In genomic region chr19:56535765-56536164, GRCm38 (mm10) we compare ENCODE assay signal across 20 mouse cellular contexts. TPM values are rescaled to one million over a fixed set of nuclear protein-coding genes. Genes with fewer than 3 reads are reported as not detected.
DNase-seq lines count a peak whose midpoint lies in the region; ATAC-seq and TF ChIP-seq lines count a peak whose summit lies in the region.
"Had no signal": no experiment of that assay in that cellular context is flagged by ENCODE, and none has a peak within 500 bp of the region (broad histone marks: within the 10 kb centered on the region; RNA-seq: fewer than 3 reads in every experiment).

No protein-coding gene starts in this region.

- H3K27me3 ChIP-seq in liver, adult 2 months (ENCODE audit: control insufficient read depth, insufficient read depth, low read length), result no peaks in the 10 kb centered on the region
- H3K27me3 ChIP-seq in stomach, postnatal 0 days (ENCODE audit: control insufficient read depth, insufficient read depth, low read length), result no peaks in the 10 kb centered on the region
- H3K27me3 ChIP-seq: CH12.LX; embryonic facial prominence, embryonic 12.5 days; forebrain, embryonic 15.5 days; heart, embryonic 12.5 days had no signal

- no peaks in the 10 kb centered on the region for H3K9me3 ChIP-seq in stomach, postnatal 0 days (ENCODE audit: control insufficient read depth, low read length)
- H3K9me3 ChIP-seq: embryonic facial prominence, embryonic 12.5 days; forebrain, embryonic 15.5 days; heart, embryonic 12.5 days; hindbrain, embryonic 10.5 days had no signal

- H3K36me3 ChIP-seq in liver, adult 2 months (ENCODE audit: control insufficient read depth, insufficient read depth, low read length), result peaks cover 8% of the 10 kb centered on the region; the same call in 1 of the 2 replicates
- peaks cover 6% of the 10 kb centered on the region for H3K36me3 ChIP-seq in stomach, postnatal 0 days (ENCODE audit: control insufficient read depth, insufficient read depth, low read length)

- H3K9ac ChIP-seq in liver, adult 2 months (ENCODE audit: low read depth, low read length), result no peak overlapping the region
- H3K9ac ChIP-seq in stomach, postnatal 0 days (ENCODE audit: low read length), result no peak overlapping the region; the same call in 1 of the 2 replicates
- H3K9ac ChIP-seq: embryonic facial prominence, embryonic 12.5 days; forebrain, embryonic 15.5 days; heart, embryonic 12.5 days; hindbrain, embryonic 14.5 days had no signal

- H3K4me1 ChIP-seq in liver, adult 2 months (ENCODE audit: control insufficient read depth, insufficient read depth, low read length), result peaks cover 20% of the 10 kb centered on the region
- no peaks in the 10 kb centered on the region for H3K4me1 ChIP-seq in stomach, postnatal 0 days (replicated peaks; ENCODE audit: control insufficient read depth, insufficient read depth)
- H3K4me1 ChIP-seq: embryonic facial prominence, embryonic 12.5 days; forebrain, embryonic 15.5 days; hindbrain, embryonic 10.5 days had no signal

- H3K27ac ChIP-seq in liver, adult 2 months (replicated peaks; ENCODE audit: insufficient read depth, low read depth, low read length), result peak overlapping the region; percentile 33
- peak overlapping the region; percentile 36; the same call in 1 of the 2 replicates for H3K27ac ChIP-seq in stomach, postnatal 0 days (replicated peaks)
- H3K27ac ChIP-seq: embryonic facial prominence, embryonic 12.5 days; forebrain, embryonic 15.5 days; hindbrain, embryonic 10.5 days; hindbrain, embryonic 14.5 days had no signal

- TF ChIP-seq EP300 in stomach, postnatal 0 days (optimal IDR thresholded peaks at IDR 0.05), result no peak

- H3K4me2 ChIP-seq in stomach, postnatal 0 days (replicated peaks; ENCODE audit: low read depth), result no peak overlapping the region
- H3K4me2 ChIP-seq: embryonic facial prominence, embryonic 12.5 days; forebrain, embryonic 15.5 days; heart, embryonic 12.5 days; hindbrain, embryonic 14.5 days had no signal

- H3K4me3 ChIP-seq in liver, adult 2 months (ENCODE audit: insufficient read depth, low read depth, low read length), result no peak overlapping the region
- no peak overlapping the region for H3K4me3 ChIP-seq in stomach, postnatal 0 days (ENCODE audit: low read depth, low read length)
- H3K4me3 ChIP-seq: embryonic facial prominence, embryonic 12.5 days; forebrain, embryonic 15.5 days; heart, embryonic 12.5 days; hindbrain, embryonic 10.5 days had no signal

- TF ChIP-seq CTCF in liver, adult 2 months (IDR thresholded peaks at IDR 0.05; ENCODE audit: low read depth, low read length), result no peak
- TF ChIP-seq CTCF in stomach, postnatal 0 days (IDR thresholded peaks at IDR 0.05; ENCODE audit: low read depth), result no peak

- no peak for DNase-seq in liver, adult 2 months (ENCODE audit: extremely low read depth, low read depth, low spot score)
- no peak for DNase-seq in liver
- peak; percentile 13 for DNase-seq in retina, postnatal 1 day
- no peak for DNase-seq in retina, embryonic 14.5 days (ENCODE audit: low spot score)
- no peak for DNase-seq in stomach, postnatal 0 days (ENCODE audit: low spot score)
- DNase-seq in spleen, postnatal 14 days (ENCODE audit: low spot score in 2 of 2), result no peak
- DNase-seq in T-cell, adult 2 months (ENCODE audit: low spot score), result no peak
- DNase-seq: adrenal gland, postnatal 25 days; cerebellum, adult 11 months; cerebellum, adult 8-10 months; cerebellum, postnatal 14 days; gastrocnemius, postnatal 36 days had no signal

- 77% methylated on average over 9 of the region's 9 CpGs for WGBS in liver, adult 2 months
- 75% methylated on average over 9 of the region's 9 CpGs for WGBS in stomach, postnatal 0 days

- ATAC-seq in granulocyte monocyte progenitor cell, adult 5-6 weeks (replicated peaks; ENCODE audit: poor library complexity, severe bottlenecking), result peak; percentile 33; the same call in 1 of the 2 replicates
- peak; percentile 39; the same call in 1 of the 2 replicates for ATAC-seq in stomach, postnatal 0 days (ENCODE audit: low FRiP score, low TSS enrichment)
- ATAC-seq: activated CD4-positive, CD25-positive, alpha-beta regulatory T cell, adult 4 months; forebrain, embryonic 15.5 days had no signal

- TF ChIP-seq POLR2A in liver, adult 2 months (IDR thresholded peaks at IDR 0.05; ENCODE audit: extremely low read depth, insufficient read depth, low read length), result no peak

- no peaks in the 10 kb centered on the region for H3K79me2 ChIP-seq in liver, adult 2 months (ENCODE audit: control insufficient read depth, insufficient read depth, low read length)

RNA-seq across cellular contexts. Expression of gene Dclre1a, which starts 12.3 kb away (rescaled TPM):
- 12.1 and 13.5 TPM in 2 replicates for total RNA-seq in liver, adult 2 months (2014; rRNA removed)
- 3.1 and 3.3 TPM in 2 replicates for polyA plus RNA-seq in liver, adult 2 months (2012; rRNA removed)
- total RNA-seq in granulocyte monocyte progenitor cell, adult 5-6 weeks (2014; fragmentation: Nextera tagmentation), result 22.2 and 36.1 TPM in 2 replicates
- 17.5 and 21.4 TPM in 2 replicates for total RNA-seq in granulocyte monocyte progenitor cell, adult 5-6 weeks (2017)
- 9.5 and 10.7 TPM in 2 replicates for polyA plus RNA-seq in stomach, postnatal 0 days (2015; fragmentation: Nextera tagmentation; extraction: Ambion mirVana)

RNA-seq across cellular contexts. Expression of gene Nhlrc2, which starts 12.3 kb away (rescaled TPM):
- 11.9 and 12.6 TPM in 2 replicates for total RNA-seq in liver, adult 2 months (2014; rRNA removed)
- 3.8 and 3.9 TPM in 2 replicates for polyA plus RNA-seq in liver, adult 2 months (2012; rRNA removed)
- 10.3 and 11.9 TPM in 2 replicates for total RNA-seq in granulocyte monocyte progenitor cell, adult 5-6 weeks (2014; fragmentation: Nextera tagmentation)
- 13.2 and 15.3 TPM in 2 replicates for total RNA-seq in granulocyte monocyte progenitor cell, adult 5-6 weeks (2017)
- polyA plus RNA-seq in stomach, postnatal 0 days (2015; fragmentation: Nextera tagmentation; extraction: Ambion mirVana), result 8.1 and 8.2 TPM in 2 replicates
